Mouse (Mus musculus) megakaryocyte, embryonic 14.5 days (primary cell): ENCODE measurements around the gene Ltk.

Source experiments
- FLI1 ChIP-seq: IDR thresholded peaks from 2 replicates; pipeline ENCODE4 v1.6.1; 2012; ENCODE audit warnings: low read length, inconsistent platforms, mixed read lengths
- GATA1 ChIP-seq: IDR thresholded peaks from 3 replicates; pipeline ENCODE4 v1.6.1; 2012; ENCODE audit warnings: mixed read lengths, low read length, inconsistent platforms, borderline replicate concordance

DNA sequence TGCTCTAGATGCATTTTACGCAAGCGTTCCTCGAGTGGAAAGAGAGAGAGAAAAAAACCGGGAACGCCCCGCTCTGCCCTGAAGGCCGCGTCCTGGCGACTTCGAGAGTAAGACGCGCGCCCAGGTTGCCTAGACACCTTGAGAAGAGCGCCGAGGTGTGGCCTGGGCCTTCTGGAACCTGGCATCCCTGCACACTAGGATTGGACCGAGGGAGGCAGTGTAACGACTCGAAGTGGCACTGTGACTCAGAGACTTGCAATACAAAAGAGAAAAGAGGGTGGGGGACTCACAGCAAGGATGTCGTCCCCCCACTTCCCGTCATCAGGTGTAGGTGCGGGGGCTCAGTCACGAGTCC is 16.4 kb downstream of the Ltk start:
- TF ChIP-seq GATA1 (no peak), FLI1 (no peak)
